Mouse (Mus musculus): ENCODE data around the gene Gfral. TPM values are rescaled to one million over a fixed set of nuclear protein-coding genes. Genes with fewer than 3 reads are reported as not detected.

Gfral gene
- 0.18 TPM for polyA plus RNA-seq (2012; fragmentation: generic; extraction: Trizol)

GRCm38 (mm10) chr9:76213557-76213956 is at the start of gene Gfral:
TSS of gene Gfral (minus strand) at chr9:76213657.
- H3ac ChIP-seq (ENCODE audit: control insufficient read depth, insufficient read length), result no peak within 1 kb of the TSS
- H3K4me3 ChIP-seq, result no peak within 1 kb of the TSS
- H3K79me2 ChIP-seq (ENCODE audit: control insufficient read depth, insufficient read depth), result no peaks in the 10 kb centered on the region
- no peaks in the 10 kb centered on the region for H3K27me3 ChIP-seq (ENCODE audit: control insufficient read depth, insufficient read depth, insufficient read length)
- TF ChIP-seq E2F4 (IDR thresholded peaks at IDR 0.05; ENCODE audit: insufficient read depth) (no peak), SRF (IDR thresholded peaks at IDR 0.05; ENCODE audit: control insufficient read depth, insufficient read length, low read depth) (no peak), REST (IDR thresholded peaks at IDR 0.05; ENCODE audit: insufficient read depth, insufficient read length) (no peak), TCF3 (IDR thresholded peaks at IDR 0.05; ENCODE audit: insufficient read length, low read depth) (no peak), MYOG (IDR thresholded peaks at IDR 0.05; ENCODE audit: control insufficient read depth in 1 of 3, insufficient read depth in 1 of 3, insufficient read length in 2 of 3, low read depth in 2 of 3) (no peak)
- no peaks in the 10 kb centered on the region for H3K36me3 ChIP-seq (ENCODE audit: control insufficient read depth, insufficient read depth)
- no peak within 1 kb of the TSS for H3K4me2 ChIP-seq (ENCODE audit: low read depth)

- TF ChIP-seq TCF12 (IDR thresholded peaks at IDR 0.05; ENCODE audit: insufficient read depth, poor library complexity, severe bottlenecking), result no peak
- TF ChIP-seq POLR2A (IDR thresholded peaks at IDR 0.05; ENCODE audit: insufficient read length, low read depth), result no peak
- TF ChIP-seq TCF3 (IDR thresholded peaks at IDR 0.05; ENCODE audit: insufficient read length, low read depth), result no peak
- no peak for TF ChIP-seq SRF (IDR thresholded peaks at IDR 0.05; ENCODE audit: control insufficient read depth, insufficient read length, low read depth)
- TF ChIP-seq MYOD1 (IDR thresholded peaks at IDR 0.05; ENCODE audit: control insufficient read depth in 1 of 3, insufficient read length in 2 of 3, low read depth in 2 of 3), result no peak
- TF ChIP-seq POLR2AphosphoS2 (IDR thresholded peaks at IDR 0.05; ENCODE audit: insufficient read length, low read depth), result no peak
- no peak for TF ChIP-seq CEBPB (IDR thresholded peaks at IDR 0.05; ENCODE audit: insufficient read depth, poor library complexity, severe bottlenecking)
- no peak for TF ChIP-seq MAX (IDR thresholded peaks at IDR 0.05; ENCODE audit: low read depth)
- TF ChIP-seq REST (IDR thresholded peaks at IDR 0.05; ENCODE audit: insufficient read depth, insufficient read length), result no peak
- no peak for TF ChIP-seq E2F4 (IDR thresholded peaks at IDR 0.05; ENCODE audit: insufficient read depth)
- TF ChIP-seq USF1 (IDR thresholded peaks at IDR 0.05; ENCODE audit: low read depth), result no peak
- no peak for TF ChIP-seq MYOG (IDR thresholded peaks at IDR 0.05; ENCODE audit: control insufficient read depth in 1 of 3, insufficient read depth in 1 of 3, insufficient read length in 2 of 3, low read depth in 2 of 3)
- peaks cover 5% of the 10 kb centered on the region for H3K27me3 ChIP-seq (ENCODE audit: control insufficient read depth, insufficient read depth, insufficient read length)
- H3ac ChIP-seq (ENCODE audit: control insufficient read depth, insufficient read length), result no peak overlapping the region
- no peak overlapping the region for H3K4me3 ChIP-seq
- H3K36me3 ChIP-seq (ENCODE audit: control insufficient read depth, insufficient read depth), result no peaks in the 10 kb centered on the region
- H3K79me2 ChIP-seq (ENCODE audit: control insufficient read depth, insufficient read depth), result no peaks in the 10 kb centered on the region
- H3K4me2 ChIP-seq (ENCODE audit: low read depth), result no peak overlapping the region
These were observed 44.3 kb upstream of the Gfral start for GRCm38 (mm10) chr9:76257731-76258130.

GRCm38 (mm10) chr9:76252544-76252943 is 39.1 kb upstream of the Gfral start:
- H3K4me3 ChIP-seq, result no peak overlapping the region
- H3ac ChIP-seq (ENCODE audit: control insufficient read depth, insufficient read length), result no peak overlapping the region
- no peak for TF ChIP-seq TCF3 (IDR thresholded peaks at IDR 0.05; ENCODE audit: insufficient read length, low read depth)
- TF ChIP-seq REST (IDR thresholded peaks at IDR 0.05; ENCODE audit: insufficient read depth, insufficient read length), result no peak
- TF ChIP-seq SRF (IDR thresholded peaks at IDR 0.05; ENCODE audit: control insufficient read depth, insufficient read length, low read depth), result no peak
- TF ChIP-seq POLR2A (IDR thresholded peaks at IDR 0.05; ENCODE audit: insufficient read length, low read depth), result no peak
- no peak for TF ChIP-seq CEBPB (IDR thresholded peaks at IDR 0.05; ENCODE audit: insufficient read depth, poor library complexity, severe bottlenecking)
- TF ChIP-seq MAX (IDR thresholded peaks at IDR 0.05; ENCODE audit: low read depth), result no peak
- no peak for TF ChIP-seq MYOD1 (IDR thresholded peaks at IDR 0.05; ENCODE audit: control insufficient read depth in 1 of 3, insufficient read length in 2 of 3, low read depth in 2 of 3)
- TF ChIP-seq POLR2AphosphoS2 (IDR thresholded peaks at IDR 0.05; ENCODE audit: insufficient read length, low read depth), result no peak
- no peak for TF ChIP-seq USF1 (IDR thresholded peaks at IDR 0.05; ENCODE audit: low read depth)
- no peak for TF ChIP-seq E2F4 (IDR thresholded peaks at IDR 0.05; ENCODE audit: insufficient read depth)
- no peak for TF ChIP-seq TCF12 (IDR thresholded peaks at IDR 0.05; ENCODE audit: insufficient read depth, poor library complexity, severe bottlenecking)
- no peak for TF ChIP-seq MYOG (IDR thresholded peaks at IDR 0.05; ENCODE audit: control insufficient read depth in 1 of 3, insufficient read depth in 1 of 3, insufficient read length in 2 of 3, low read depth in 2 of 3)
- H3K79me2 ChIP-seq (ENCODE audit: control insufficient read depth, insufficient read depth), result no peaks in the 10 kb centered on the region
- H3K36me3 ChIP-seq (ENCODE audit: control insufficient read depth, insufficient read depth), result no peaks in the 10 kb centered on the region
- no peak overlapping the region for H3K4me2 ChIP-seq (ENCODE audit: low read depth)
- peaks cover 5% of the 10 kb centered on the region for H3K27me3 ChIP-seq (ENCODE audit: control insufficient read depth, insufficient read depth, insufficient read length)

- Histone ChIP-seq H3K4me2 (ENCODE audit: low read depth) (no peak overlapping the region), H3K36me3 (ENCODE audit: control insufficient read depth, insufficient read depth) (no peaks in the 10 kb centered on the region), H3K27me3 (ENCODE audit: control insufficient read depth, insufficient read depth, insufficient read length) (peaks cover 5% of the 10 kb centered on the region), H3ac (ENCODE audit: control insufficient read depth, insufficient read length) (no peak overlapping the region), H3K4me3 (no peak overlapping the region), H3K79me2 (ENCODE audit: control insufficient read depth, insufficient read depth) (no peaks in the 10 kb centered on the region)
- TF ChIP-seq USF1 (IDR thresholded peaks at IDR 0.05; ENCODE audit: low read depth) (no peak), TCF12 (IDR thresholded peaks at IDR 0.05; ENCODE audit: insufficient read depth, poor library complexity, severe bottlenecking) (no peak), E2F4 (IDR thresholded peaks at IDR 0.05; ENCODE audit: insufficient read depth) (no peak), POLR2AphosphoS2 (IDR thresholded peaks at IDR 0.05; ENCODE audit: insufficient read length, low read depth) (no peak), CEBPB (IDR thresholded peaks at IDR 0.05; ENCODE audit: insufficient read depth, poor library complexity, severe bottlenecking) (no peak), MYOD1 (IDR thresholded peaks at IDR 0.05; ENCODE audit: control insufficient read depth in 1 of 3, insufficient read length in 2 of 3, low read depth in 2 of 3) (no peak), SRF (IDR thresholded peaks at IDR 0.05; ENCODE audit: control insufficient read depth, insufficient read length, low read depth) (no peak), TCF3 (IDR thresholded peaks at IDR 0.05; ENCODE audit: insufficient read length, low read depth) (no peak), MYOG (IDR thresholded peaks at IDR 0.05; ENCODE audit: control insufficient read depth in 1 of 3, insufficient read depth in 1 of 3, insufficient read length in 2 of 3, low read depth in 2 of 3) (no peak), REST (IDR thresholded peaks at IDR 0.05; ENCODE audit: insufficient read depth, insufficient read length) (no peak), POLR2A (IDR thresholded peaks at IDR 0.05; ENCODE audit: insufficient read length, low read depth) (no peak), MAX (IDR thresholded peaks at IDR 0.05; ENCODE audit: low read depth) (no peak)
These were observed 38.7 kb upstream of the Gfral start for GRCm38 (mm10) chr9:76252109-76252508.

Data from myocyte (in vitro differentiated cells).